Mouse (Mus musculus) stomach, postnatal 0 days (tissue): ENCODE results near the gene Snrnp200.

Source experiments
- CTCF ChIP-seq: IDR thresholded peaks from 2 replicates; pipeline ENCODE4 v1.5.1; 2016; ENCODE audit warnings: antibody characterized with exemption, low read depth, mild to moderate bottlenecking, moderate library complexity
- EP300 ChIP-seq: optimal IDR thresholded peaks from 2 replicates; pipeline ENCODE3; 2016; ENCODE audit warnings: antibody characterized with exemption

- no peak for TF ChIP-seq CTCF
- TF ChIP-seq EP300 = no peak
Observed at GRCm38 (mm10) chr2:127207547-127208451, at the start of gene Snrnp200, which contains the start of gene 1810024B03Rik.
